Mouse (Mus musculus): Measurements from ENCODE around the gene E030030I06Rik.
"Not testable (repeated sequence)": the region's sequence is repeated elsewhere in the genome, so short reads cannot be mapped to it uniquely, and the experiment has no call there.

DNA sequence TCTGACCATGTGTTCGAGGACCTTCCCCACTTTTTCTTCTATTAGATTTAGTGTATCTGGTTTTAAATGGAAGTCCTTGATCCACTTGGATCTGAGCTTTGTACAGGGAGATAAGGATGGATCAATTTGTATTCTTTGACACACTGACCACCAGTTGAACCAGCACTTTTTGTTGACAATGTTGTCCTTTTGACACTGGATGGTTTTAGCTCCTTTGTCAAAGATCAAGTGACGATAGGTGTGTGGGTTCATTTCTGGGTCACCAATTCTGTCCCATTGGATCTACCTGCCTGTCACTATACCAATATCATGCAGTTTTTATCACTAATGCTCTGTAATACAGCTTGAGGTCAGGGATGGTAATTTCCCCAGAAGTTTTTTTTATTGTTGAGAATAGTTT is 27.4 kb upstream of the E030030I06Rik start:
- TF ChIP-seq CTCF (IDR thresholded peaks at IDR 0.05; ENCODE audit: control insufficient read depth, insufficient read depth, low read length); POLR2A (IDR thresholded peaks at IDR 0.05; ENCODE audit: borderline replicate concordance, control insufficient read depth, low read depth, low read length): not testable (repeated sequence)
